Comparison of ENCODE assay signal across 8 mouse cellular contexts in genomic region chr12:75817959-75818452, GRCm38 (mm10). TPM values are rescaled to one million over a fixed set of nuclear protein-coding genes. Genes with fewer than 3 reads are reported as not detected.
DNase-seq lines count a peak whose midpoint lies in the region; ATAC-seq and TF ChIP-seq lines count a peak whose summit lies in the region.

Gene Syne2 (plus strand): TSS chr12:75818134.

- H3K4me2 ChIP-seq in forebrain, embryonic 15.5 days (replicated peaks): peak within 1 kb of the TSS; percentile 85
- H3K4me2 ChIP-seq in lung, embryonic 14.5 days: peak within 1 kb of the TSS; percentile 86

- intact Hi-C loops in heart, postnatal 14 days (cut with DNase I): loop anchor here (5.0 to 10.0 kb wide), 2 partner anchors 34 to 57 kb away; no protein-coding TSS in a partner anchor

- DNase-seq in cerebellum, adult 11 months: peak; percentile 70
- peak; percentile 86 to 89 for DNase-seq in heart, postnatal 14 days
- peak; percentile 26 to 52 for DNase-seq in layer of hippocampus, adult 18-20 months (ENCODE audit: low spot score in 2 of 2)
- peak; percentile 92 for DNase-seq in lung, embryonic 14.5 days
- peak; percentile 79 for DNase-seq in testis, postnatal 14 days (ENCODE audit: low spot score)

- peak; percentile 95 for ATAC-seq in forebrain, embryonic 15.5 days (replicated peaks)
- peak; percentile 96 for ATAC-seq in lung, embryonic 14.5 days (ENCODE audit: insufficient read depth)
- ATAC-seq in neutrophil, adult 5-6 weeks (ENCODE audit: extremely low read depth, insufficient number of reproducible peaks, low FRiP score, poor library complexity, severe bottlenecking): peak; percentile 76

- H3K27ac ChIP-seq in ES-Bruce4 (ENCODE audit: insufficient read depth, low read length): no peak within 1 kb of the TSS
- peak within 1 kb of the TSS; percentile 87 for H3K27ac ChIP-seq in forebrain, embryonic 15.5 days (replicated peaks)
- H3K27ac ChIP-seq in lung, embryonic 14.5 days (ENCODE audit: low read depth): peak within 1 kb of the TSS; percentile 86

- H3K9me3 ChIP-seq in ES-Bruce4 (replicated peaks; ENCODE audit: control insufficient read depth, insufficient read depth, low read length, poor library complexity, severe bottlenecking): no peaks in the 10 kb centered on the region
- no peaks in the 10 kb centered on the region for H3K9me3 ChIP-seq in forebrain, embryonic 15.5 days
- no peaks in the 10 kb centered on the region for H3K9me3 ChIP-seq in lung, embryonic 14.5 days (ENCODE audit: low read depth, low read length)

- H3K36me3 ChIP-seq in ES-Bruce4 (ENCODE audit: control insufficient read depth, insufficient read depth, low read length, poor library complexity, severe bottlenecking): no peaks in the 10 kb centered on the region
- H3K36me3 ChIP-seq in forebrain, embryonic 15.5 days: no peaks in the 10 kb centered on the region
- no peaks in the 10 kb centered on the region for H3K36me3 ChIP-seq in lung, embryonic 14.5 days (ENCODE audit: insufficient read depth)

- H3K4me1 ChIP-seq in ES-Bruce4 (ENCODE audit: control insufficient read depth, insufficient read depth, low read length): no peaks in the 10 kb centered on the region
- H3K4me1 ChIP-seq in forebrain, embryonic 15.5 days: peaks cover 36% of the 10 kb centered on the region
- H3K4me1 ChIP-seq in lung, embryonic 14.5 days (ENCODE audit: insufficient read depth): no peaks in the 10 kb centered on the region; the same call in 1 of the 2 replicates

- peak within 1 kb of the TSS; percentile 90 for H3K4me3 ChIP-seq in ES-Bruce4 (ENCODE audit: low read depth, low read length)
- peak within 1 kb of the TSS; percentile 86 for H3K4me3 ChIP-seq in forebrain, embryonic 15.5 days
- peak within 1 kb of the TSS; percentile 83 for H3K4me3 ChIP-seq in lung, embryonic 14.5 days (ENCODE audit: low read depth, low read length)

- peak within 1 kb of the TSS; percentile 68 for H3K9ac ChIP-seq in ES-Bruce4 (ENCODE audit: low read depth, poor library complexity, severe bottlenecking)
- peak within 1 kb of the TSS; percentile 84 for H3K9ac ChIP-seq in forebrain, embryonic 15.5 days (replicated peaks)
- peak within 1 kb of the TSS; percentile 91 for H3K9ac ChIP-seq in lung, embryonic 14.5 days

- TF ChIP-seq CTCF in ES-Bruce4 (IDR thresholded peaks at IDR 0.05; ENCODE audit: low read depth, low read length): no peak
- no peak for TF ChIP-seq CTCF in lung, embryonic 14.5 days (IDR thresholded peaks at IDR 0.05; ENCODE audit: low read depth)

- no peak for TF ChIP-seq EP300 in ES-Bruce4 (IDR thresholded peaks at IDR 0.05; ENCODE audit: insufficient read depth, low read depth, low read length)

- H3K27me3 ChIP-seq in ES-Bruce4 (ENCODE audit: control insufficient read depth, insufficient read depth, low read length, poor library complexity, severe bottlenecking): peaks cover 4% of the 10 kb centered on the region; the same call in 1 of the 2 replicates
- no peaks in the 10 kb centered on the region for H3K27me3 ChIP-seq in forebrain, embryonic 15.5 days
- H3K27me3 ChIP-seq in lung, embryonic 14.5 days (ENCODE audit: insufficient read depth, low read length): no peaks in the 10 kb centered on the region

- TF ChIP-seq POLR2A in ES-Bruce4 (IDR thresholded peaks at IDR 0.05; ENCODE audit: insufficient read depth, low read length): no peak

- WGBS in forebrain, embryonic 15.5 days: under 1% methylated on average over 53 of the region's 54 CpGs
- 1% methylated on average over 54 of the region's 54 CpGs for WGBS in lung, embryonic 14.5 days

RNA-seq across cellular contexts. Expression of gene Syne2, which starts in this region (rescaled TPM):
- 28.9 and 34.3 TPM in 2 replicates for polyA plus RNA-seq in ES-Bruce4 (2011; ENCODE audit: insufficient read depth, insufficient read length, low read depth, missing spikeins)
- 116 and 117 TPM in 2 replicates for polyA plus RNA-seq in forebrain, embryonic 15.5 days (2015; fragmentation: Nextera tagmentation; extraction: Ambion mirVana)
- total RNA-seq in heart, postnatal 14 days (2021): 10 to 100 TPM; 44.8 to 47.9 TPM
- total RNA-seq in layer of hippocampus, adult 18-20 months (2021): 10 to 100 TPM; 19.0 to 21.1 TPM
- polyA plus RNA-seq in lung, embryonic 14.5 days (2014; fragmentation: Nextera tagmentation; extraction: Ambion mirVana): 59.4 and 68.4 TPM in 2 replicates
- total RNA-seq in neutrophil, adult 5-6 weeks (2017): 16.0 and 21.5 TPM in 2 replicates

Comparison
In these comparisons a context has a peak if more than half of its experiments do, and no peak if none do; other contexts are left out.
1. DNase-seq: peak in every context shown above with its lines; median percentile 92 in lung, embryonic 14.5 days; 88 in heart, postnatal 14 days; 79 in testis, postnatal 14 days; 70 in cerebellum, adult 11 months; 39 in layer of hippocampus, adult 18-20 months.